Mouse (Mus musculus): ENCODE measurements at regions not wholly inside any gene's neighbourhood (a gene's known extent, or its start where the extent isn't known, plus 50 kb on each side); places are given as distances from the start of the nearest gene placed in this dataset.

- TF ChIP-seq CTCF (IDR thresholded peaks at IDR 0.05; ENCODE audit: low read depth, low read length): no peak
- TF ChIP-seq GATA1 (IDR thresholded peaks at IDR 0.05; ENCODE audit: borderline replicate concordance, low read length): no peak
- TF ChIP-seq POLR2AphosphoS5 (IDR thresholded peaks at IDR 0.05; ENCODE audit: insufficient replicate concordance, low read depth, low read length): no peak
These were observed 638.1 kb downstream of the Tbc1d22a start for GRCm38 (mm10) chr15:86852161-86852870.
